ENCODE assay signal across 30 mouse cellular contexts in genomic region chr3:88285565-88285895, GRCm38 (mm10). TPM values are rescaled to one million over a fixed set of nuclear protein-coding genes. Genes with fewer than 3 reads are reported as not detected.
"Had no signal": no experiment of that assay in that cellular context is flagged by ENCODE, and none has a peak within 500 bp of the region (broad histone marks: within the 10 kb centered on the region; RNA-seq: fewer than 3 reads in every experiment).

No protein-coding gene starts in this region.

RNA-seq across cellular contexts. Expression of gene Gm38392, which starts 1.5 kb away (rescaled TPM):
- total RNA-seq: heart, postnatal 4 days; hematopoietic stem cell, adult 5-6 weeks; hindbrain, postnatal 0 days; layer of hippocampus, postnatal 14 days; layer of hippocampus, postnatal 25 days had no signal
- polyA plus RNA-seq: heart, embryonic 12.5 days; heart, embryonic 13.5 days; heart, embryonic 14.5 days; heart, embryonic 15.5 days; heart, embryonic 16.5 days; heart, postnatal 0 days; hindbrain, embryonic 10.5 days; hindbrain, embryonic 12.5 days; hindbrain, embryonic 14.5 days; hindbrain, embryonic 15.5 days; hindbrain, embryonic 16.5 days; inflammation-experienced regulatory T-cells, adult 6 months; intestine, embryonic 16.5 days; large intestine, adult 2 months had no signal

RNA-seq across cellular contexts. Expression of gene Tsacc, which starts 11.3 kb away (rescaled TPM):
- total RNA-seq: hindbrain, postnatal 0 days had no signal

RNA-seq across cellular contexts. Expression of gene Rhbg, which starts 31.0 kb away (rescaled TPM):
- total RNA-seq: heart, postnatal 10 days; heart, postnatal 14 days; heart, postnatal 25 days; heart, postnatal 36 days; heart, postnatal 4 days; hematopoietic stem cell, adult 5-6 weeks; layer of hippocampus, adult 18-20 months; layer of hippocampus, adult 2 months; layer of hippocampus, adult 8-10 months; layer of hippocampus, postnatal 14 days; layer of hippocampus, postnatal 25 days; layer of hippocampus, postnatal 36 days; left cerebral cortex, adult 18-20 months; left cerebral cortex, adult 2 months; left cerebral cortex, adult 8-10 months had no signal
- polyA plus RNA-seq: heart, embryonic 14.5 days; heart, postnatal 0 days; hindbrain, embryonic 10.5 days; inflammation-experienced regulatory T-cells, adult 6 months had no signal
